Mouse (Mus musculus) cerebellum, postnatal 14 days (tissue): ENCODE measurements at regions not wholly inside any gene's neighbourhood (a gene's known extent, or its start where the extent isn't known, plus 50 kb on each side); places are given as distances from the start of the nearest gene placed in this dataset.

Experiments used
- DNase-seq, 2 experiments: peaks; one replicate each; pipeline ENCODE4 v3.0.0; 2021; ENCODE audit warnings: mixed read lengths in 2 of 2

- no peak for DNase-seq
Observed at GRCm38 (mm10) chr4:105467811-105468210, 310.7 kb downstream of the Plpp3 start.

- no peak for DNase-seq
Observed at GRCm38 (mm10) chr4:105469300-105469821, 312.2 kb downstream of the Plpp3 start.

GRCm38 (mm10) chr4:105474765-105475560, 314.7 kb upstream of the Gm12728 start:
- peak; percentile 12 to 21 for DNase-seq

- DNase-seq, result no peak
Observed at GRCm38 (mm10) chr4:105476332-105476731, 313.3 kb upstream of the Gm12728 start.

GRCm38 (mm10) chr4:105486376-105486775, 303.3 kb upstream of the Gm12728 start:
- peak; percentile 51 to 68 for DNase-seq

- no peak for DNase-seq
Observed at GRCm38 (mm10) chr4:105496176-105496575, 293.5 kb upstream of the Gm12728 start.

GRCm38 (mm10) chr4:105506190-105506589, 283.5 kb upstream of the Gm12728 start:
- no peak for DNase-seq

- no peak for DNase-seq
Observed at GRCm38 (mm10) chr4:105507221-105507620, 282.4 kb upstream of the Gm12728 start.

GRCm38 (mm10) chr4:105509091-105509490, 280.6 kb upstream of the Gm12728 start:
- no peak for DNase-seq

GRCm38 (mm10) chr4:105510406-105510805, 279.3 kb upstream of the Gm12728 start:
- no peak for DNase-seq

- DNase-seq, result no peak
Observed at GRCm38 (mm10) chr4:105525135-105525534, 264.5 kb upstream of the Gm12728 start.

GRCm38 (mm10) chr4:105526755-105527154, 262.9 kb upstream of the Gm12728 start:
- DNase-seq, result no peak

- no peak for DNase-seq
Observed at GRCm38 (mm10) chr4:105527316-105527715, 262.4 kb upstream of the Gm12728 start.

GRCm38 (mm10) chr4:105531651-105532425, 257.8 kb upstream of the Gm12728 start:
- DNase-seq, result no peak

GRCm38 (mm10) chr4:105535451-105535850, 254.2 kb upstream of the Gm12728 start:
- no peak for DNase-seq

GRCm38 (mm10) chr4:105545486-105545885, 244.2 kb upstream of the Gm12728 start:
- DNase-seq, result no peak

GRCm38 (mm10) chr4:105549744-105550440, 239.8 kb upstream of the Gm12728 start:
- no peak for DNase-seq

GRCm38 (mm10) chr4:105551966-105552685, 237.5 kb upstream of the Gm12728 start:
- no peak for DNase-seq

- DNase-seq, result no peak
Observed at GRCm38 (mm10) chr4:105554994-105555393, 234.7 kb upstream of the Gm12728 start.

- DNase-seq, result peak in 1 of 2 experiments; percentile 24
Observed at GRCm38 (mm10) chr4:105555941-105556340, 233.7 kb upstream of the Gm12728 start.

GRCm38 (mm10) chr4:105557396-105557795, 232.3 kb upstream of the Gm12728 start:
- no peak for DNase-seq

GRCm38 (mm10) chr4:105560055-105560454, 229.6 kb upstream of the Gm12728 start:
- DNase-seq, result no peak
